Mouse (Mus musculus) lung, postnatal 0 days (tissue): Measurements from ENCODE around the gene 2410004B18Rik. TPM values are rescaled to one million over a fixed set of nuclear protein-coding genes. Genes with fewer than 3 reads are reported as not detected.

Experiments used
- ATAC-seq: fragments of 200-750 bp; cut with Nextera tagmentation; 2 replicates; pipeline ENCODE4 v1.8.0; 2017; ENCODE audit warnings: moderate library complexity
- DNase-seq: peaks from one replicate; pipeline ENCODE4 v3.0.0-alpha.2; 2016; ENCODE audit warnings: low spot score
- H3K27ac ChIP-seq: fragments of 300-500 bp; sonication (generic); 2 replicates; pipeline ENCODE4 v1.5.1; 2014; ENCODE audit warnings: antibody characterized with exemption, mild to moderate bottlenecking, low read length, mixed read lengths
- H3K27me3 ChIP-seq: fragments of 300-500 bp; sonication (generic); replicated peaks from 2 replicates; pipeline ENCODE4 v1.6.1; 2014; ENCODE audit warnings: low read length, mixed read lengths; ENCODE audit not compliant: insufficient read depth
- H3K36me3 ChIP-seq: fragments of 300-500 bp; sonication (generic); 2 replicates; pipeline ENCODE4 v1.6.1; 2014; ENCODE audit warnings: low read length, mixed read lengths; ENCODE audit not compliant: insufficient read depth
- H3K4me1 ChIP-seq: fragments of 300-500 bp; sonication (generic); 2 replicates; pipeline ENCODE4 v1.6.1; 2014; ENCODE audit warnings: antibody characterized with exemption, low read depth, low read length, mixed read lengths; ENCODE audit not compliant: insufficient read depth
- H3K4me2 ChIP-seq: fragments of 300-500 bp; sonication (generic); replicated peaks from 2 replicates; pipeline ENCODE4 v1.6.1; 2014; ENCODE audit warnings: low read depth, mild to moderate bottlenecking, low read length, moderate library complexity, mixed read lengths
- H3K4me3 ChIP-seq: fragments of 300-500 bp; sonication (generic); 2 replicates; pipeline ENCODE4 v1.5.1; 2014; ENCODE audit warnings: low read depth, low read length
- H3K9ac ChIP-seq: fragments of 300-500 bp; sonication (generic); replicated peaks from 2 replicates; pipeline ENCODE4 v1.6.1; 2014; ENCODE audit warnings: low read depth, mild to moderate bottlenecking
- H3K9me3 ChIP-seq: fragments of 300-500 bp; sonication (generic); 2 replicates; pipeline ENCODE4 v1.6.1; 2016; ENCODE audit warnings: low read length, mixed read lengths
- CTCF ChIP-seq: IDR thresholded peaks from 2 replicates; pipeline ENCODE4 v1.5.1; 2016; ENCODE audit warnings: antibody characterized with exemption, mild to moderate bottlenecking
- EP300 ChIP-seq: IDR thresholded peaks from 2 replicates; pipeline ENCODE4 v1.6.1; 2016; ENCODE audit warnings: antibody characterized with exemption, mild to moderate bottlenecking, control low read depth
- WGBS: fragments of 180-500 bp; shearing (Covaris S2); extraction: QIAGEN DNeasy Blood & Tissue Kit; methylation state at CpG from one replicate; pipeline ENCODE4 v1.1.7; 2014; 5-methylcytosine and 5-hydroxymethylcytosine counted together
- polyA plus RNA-seq: library from polyadenylated mRNA; unstranded; fragments of >200 nt; fragmentation: Nextera tagmentation; extraction: Ambion mirVana; gene quantifications from 2 replicates; pipeline ENCODE4 v1.2.1, GENCODE M21; 2015

2410004B18Rik gene
- polyA plus RNA-seq, 1 experiment from 2014 or later: 40.2 TPM

GRCm38 (mm10) chr3:145966806-145967205 is 29.0 kb downstream of the 2410004B18Rik start:
- ATAC-seq (no peak), DNase-seq (no peak)
- H3K4me3 ChIP-seq: no peak overlapping the region
- no peaks in the 10 kb centered on the region for H3K36me3 ChIP-seq
- H3K4me2 ChIP-seq: no peak overlapping the region
- no peak overlapping the region for H3K27ac ChIP-seq
- 86% methylated on average over 5 of the region's 5 CpGs for WGBS
- no peaks in the 10 kb centered on the region for H3K9me3 ChIP-seq
- TF ChIP-seq CTCF (no peak), EP300 (no peak)
- peaks cover 11% of the 10 kb centered on the region; the same call in 1 of the 2 replicates for H3K4me1 ChIP-seq
- H3K9ac ChIP-seq: no peak overlapping the region
- H3K27me3 ChIP-seq: no peaks in the 10 kb centered on the region

- DNase-seq (no peak), ATAC-seq (no peak)
- 33% methylated on average over 14 of the region's 14 CpGs for WGBS
- Histone ChIP-seq H3K4me1 (peaks cover 1% of the 10 kb centered on the region; the same call in 1 of the 2 replicates), H3K27me3 (no peaks in the 10 kb centered on the region), H3K4me2 (0 out of 2 replicates have a peak overlapping the region, but pooled peaks have one; percentile 17), H3K4me3 (no peak overlapping the region), H3K9me3 (no peaks in the 10 kb centered on the region), H3K36me3 (no peaks in the 10 kb centered on the region), H3K27ac (no peak overlapping the region), H3K9ac (no peak overlapping the region)
- no peak for TF ChIP-seq CTCF
- no peak for TF ChIP-seq EP300
Measured at GRCm38 (mm10) chr3:145969031-145969501, 31.3 kb downstream of the 2410004B18Rik start.

- peak; percentile 71 for DNase-seq
- 34% methylated on average over 10 of the region's 10 CpGs for WGBS
- no peak overlapping the region for H3K9ac ChIP-seq
- H3K4me2 ChIP-seq: no peak overlapping the region
- TF ChIP-seq EP300: no peak
- no peak for TF ChIP-seq CTCF
- H3K36me3 ChIP-seq: no peaks in the 10 kb centered on the region
- H3K27me3 ChIP-seq: no peaks in the 10 kb centered on the region
- H3K9me3 ChIP-seq: no peaks in the 10 kb centered on the region
- peak; percentile 50 for ATAC-seq
- H3K4me3 ChIP-seq: no peak overlapping the region
- H3K27ac ChIP-seq: peak overlapping the region; percentile 62; the same call in 1 of the 2 replicates
- no peaks in the 10 kb centered on the region for H3K4me1 ChIP-seq
Measured at GRCm38 (mm10) chr3:145971501-145971900, 33.7 kb downstream of the 2410004B18Rik start.

- no peak for ATAC-seq
- Histone ChIP-seq H3K4me3 (no peak overlapping the region), H3K36me3 (no peaks in the 10 kb centered on the region), H3K27me3 (no peaks in the 10 kb centered on the region), H3K9ac (no peak overlapping the region), H3K4me1 (no peaks in the 10 kb centered on the region), H3K27ac (no peak overlapping the region), H3K9me3 (no peaks in the 10 kb centered on the region), H3K4me2 (no peak overlapping the region)
- DNase-seq: no peak
- 80% methylated on average over 7 of the region's 7 CpGs for WGBS
- TF ChIP-seq CTCF (no peak), EP300 (no peak)
Measured at GRCm38 (mm10) chr3:145974986-145975385, 37.2 kb downstream of the 2410004B18Rik start.

GRCm38 (mm10) chr3:145985333-145985925 is 47.6 kb downstream of the 2410004B18Rik start:
- Histone ChIP-seq H3K9ac (no peak overlapping the region), H3K4me3 (no peak overlapping the region), H3K27ac (peak overlapping the region; percentile 75), H3K9me3 (no peaks in the 10 kb centered on the region), H3K27me3 (no peaks in the 10 kb centered on the region), H3K36me3 (no peaks in the 10 kb centered on the region), H3K4me1 (peaks cover 3% of the 10 kb centered on the region; the same call in 1 of the 2 replicates), H3K4me2 (no peak overlapping the region; the same call in 1 of the 2 replicates)
- DNase-seq: peak; percentile 93
- peak; percentile 13 for ATAC-seq
- WGBS: 27% methylated on average over 7 of the region's 7 CpGs
- TF ChIP-seq CTCF (no peak), EP300 (peak; percentile 85; the same call in 1 of the 2 replicates)

- WGBS: 41% methylated on average over 6 of the region's 6 CpGs
- Histone ChIP-seq H3K4me1 (peaks cover 3% of the 10 kb centered on the region; the same call in 1 of the 2 replicates), H3K27ac (peak overlapping the region; percentile 98), H3K4me2 (peak overlapping the region; percentile 85; the same call in 1 of the 2 replicates), H3K36me3 (no peaks in the 10 kb centered on the region), H3K4me3 (0 out of 2 replicates have a peak overlapping the region, but pooled peaks have one; percentile 69), H3K9me3 (no peaks in the 10 kb centered on the region), H3K27me3 (no peaks in the 10 kb centered on the region), H3K9ac (no peak overlapping the region)
- DNase-seq (no peak), ATAC-seq (no peak)
- TF ChIP-seq CTCF (no peak), EP300 (no peak)
Measured at GRCm38 (mm10) chr3:145986317-145987001, 48.6 kb downstream of the 2410004B18Rik start.
